Mouse (Mus musculus): ENCODE measurements around the gene Tgoln1.

The Tgoln1 gene

GRCm38 (mm10) chr6:72593011-72593803, 23.6 kb downstream of the Tgoln1 start:
- no peak for DNase-seq (ENCODE audit: low spot score)

- no peak for DNase-seq (ENCODE audit: low spot score)
Observed at GRCm38 (mm10) chr6:72590111-72590510, 26.7 kb downstream of the Tgoln1 start.

DNA sequence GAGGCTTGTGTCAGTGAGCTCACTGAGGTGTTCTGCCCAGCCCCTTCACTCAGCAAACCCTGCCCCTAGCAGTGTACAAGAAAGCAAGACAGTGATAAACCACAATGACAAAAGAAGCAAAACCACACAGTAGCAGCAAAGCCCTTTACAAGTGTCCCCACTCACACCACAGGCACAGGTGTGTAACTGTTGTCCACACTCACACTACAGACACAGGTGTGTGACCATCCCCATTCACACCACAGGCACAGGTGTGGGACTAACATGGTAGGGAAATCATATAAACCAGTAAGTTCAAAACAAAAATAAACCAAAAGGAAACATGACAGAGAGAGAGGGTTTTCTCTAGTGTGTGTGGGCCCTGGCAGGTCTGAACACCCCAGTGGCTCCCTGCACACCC, 28.5 kb downstream of the Tgoln1 start:
- DNase-seq (ENCODE audit: low spot score), result no peak

DNA sequence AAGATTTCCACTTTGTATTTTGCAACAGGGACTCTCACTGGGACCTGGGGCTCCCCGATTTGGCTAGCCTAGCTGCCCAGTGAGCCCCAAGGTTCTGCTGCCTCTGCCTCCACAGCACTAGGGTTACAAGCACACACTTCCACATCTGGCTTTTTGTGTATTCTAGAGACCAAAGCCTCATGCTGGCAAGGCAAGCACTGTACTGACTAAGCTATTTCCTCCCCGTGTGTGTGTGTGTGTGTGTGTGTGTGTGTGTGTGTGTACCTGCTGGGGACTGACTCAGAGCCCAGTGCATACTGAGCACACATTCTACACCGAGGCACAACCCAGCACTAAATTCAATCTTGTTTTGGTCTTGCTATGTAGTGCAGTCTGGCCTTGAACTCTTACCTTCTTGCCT, 30.1 kb downstream of the Tgoln1 start:
- no peak for DNase-seq (ENCODE audit: low spot score)

GRCm38 (mm10) chr6:72584154-72584553, 32.6 kb downstream of the Tgoln1 start:
- no peak for DNase-seq (ENCODE audit: low spot score)

DNA sequence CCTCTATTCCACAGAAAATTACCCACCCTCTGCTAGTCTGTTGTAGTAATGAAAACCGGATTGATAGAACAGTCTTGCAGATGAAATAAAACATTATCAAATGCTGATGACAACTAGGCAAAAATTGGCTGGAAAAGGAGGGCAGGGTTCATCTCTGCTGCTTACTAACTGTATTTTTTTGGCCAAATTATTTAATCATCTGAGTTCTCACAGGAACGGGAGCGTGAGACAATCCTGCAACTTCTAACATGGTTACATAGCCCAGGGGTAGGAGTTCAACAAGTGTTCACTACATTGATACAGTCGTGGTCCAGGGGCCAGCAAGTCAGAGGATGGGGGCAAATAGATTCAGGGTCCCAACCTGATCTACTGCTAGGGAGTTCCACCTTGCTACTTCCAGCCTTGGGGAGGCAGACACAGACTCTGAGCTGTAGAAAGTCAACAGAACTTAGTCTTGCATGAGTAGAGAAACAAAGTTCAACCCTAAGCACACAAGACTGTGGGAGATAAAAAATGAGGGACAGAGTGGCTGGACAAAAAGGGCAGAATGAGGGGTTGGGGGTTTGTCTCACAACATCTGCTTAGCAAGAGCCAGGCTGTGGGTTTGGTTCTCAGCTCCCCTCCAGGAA, 33.5 kb downstream of the Tgoln1 start:
- no peak for DNase-seq (ENCODE audit: low spot score)

DNA sequence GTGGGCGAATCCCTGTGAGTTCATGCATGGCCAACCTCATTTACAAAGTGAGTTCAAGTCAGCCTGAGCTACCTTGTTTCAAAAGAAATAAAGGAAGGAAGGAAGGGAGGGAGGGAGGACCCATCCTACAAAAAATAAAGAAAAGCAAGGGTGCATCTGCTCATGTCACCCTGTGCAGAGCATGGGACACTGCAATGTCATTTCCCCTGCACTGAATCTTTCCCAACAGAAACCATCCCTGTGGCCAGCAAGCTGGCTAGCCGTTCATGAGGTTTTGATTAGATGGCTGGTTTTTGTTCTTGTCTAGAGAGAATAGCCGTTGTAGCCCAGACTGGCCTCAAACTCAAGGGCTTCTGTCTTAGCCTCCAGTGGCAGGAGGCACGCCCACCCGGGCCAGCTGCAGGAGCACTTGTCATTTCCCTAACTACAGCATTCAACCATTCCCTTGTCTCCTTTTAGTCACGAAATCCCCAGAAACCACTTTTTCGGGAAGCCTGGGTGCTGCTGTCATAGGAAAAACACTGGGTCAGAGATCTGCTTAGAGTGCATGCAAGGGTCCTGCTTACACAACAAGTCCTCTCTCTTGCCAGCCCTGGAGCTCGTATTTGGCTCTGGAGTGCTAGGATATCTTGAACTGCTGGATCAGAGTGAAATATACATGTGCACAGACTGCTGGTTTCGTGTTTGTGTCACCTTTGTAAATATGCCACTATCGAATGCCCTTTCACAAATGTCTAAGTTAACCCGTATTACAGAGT, 35.0 kb downstream of the Tgoln1 start:
- no peak for DNase-seq (ENCODE audit: low spot score)

GRCm38 (mm10) chr6:72576041-72576440, 40.8 kb downstream of the Tgoln1 start:
- DNase-seq (ENCODE audit: low spot score), result no peak

- DNase-seq (ENCODE audit: low spot score), result no peak
Observed at GRCm38 (mm10) chr6:72571826-72572225, 45.0 kb downstream of the Tgoln1 start.

- DNase-seq (ENCODE audit: low spot score), result no peak
Observed at GRCm38 (mm10) chr6:72570644-72571397, 46.0 kb downstream of the Tgoln1 start.

DNA sequence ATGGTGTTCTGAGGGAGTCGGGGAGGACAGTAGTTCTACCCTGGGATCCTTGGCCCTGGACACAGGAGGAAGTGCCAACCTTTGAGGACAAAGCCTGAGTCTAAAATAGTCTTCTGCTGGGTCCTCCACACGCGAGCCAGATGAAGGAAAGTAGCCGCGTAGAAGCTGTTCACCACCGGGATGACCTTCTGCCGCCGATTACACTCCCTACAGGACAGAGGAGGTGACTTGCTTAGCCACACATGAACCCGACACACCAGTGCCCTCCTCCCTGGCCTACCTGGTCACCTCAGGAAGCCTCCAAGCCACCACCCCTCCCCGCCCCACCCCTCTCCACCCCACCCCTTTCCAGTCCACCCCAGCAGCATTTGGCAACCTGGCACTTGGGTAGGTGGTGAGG, 48.1 kb downstream of the Tgoln1 start:
- DNase-seq (ENCODE audit: low spot score), result no peak

DNA sequence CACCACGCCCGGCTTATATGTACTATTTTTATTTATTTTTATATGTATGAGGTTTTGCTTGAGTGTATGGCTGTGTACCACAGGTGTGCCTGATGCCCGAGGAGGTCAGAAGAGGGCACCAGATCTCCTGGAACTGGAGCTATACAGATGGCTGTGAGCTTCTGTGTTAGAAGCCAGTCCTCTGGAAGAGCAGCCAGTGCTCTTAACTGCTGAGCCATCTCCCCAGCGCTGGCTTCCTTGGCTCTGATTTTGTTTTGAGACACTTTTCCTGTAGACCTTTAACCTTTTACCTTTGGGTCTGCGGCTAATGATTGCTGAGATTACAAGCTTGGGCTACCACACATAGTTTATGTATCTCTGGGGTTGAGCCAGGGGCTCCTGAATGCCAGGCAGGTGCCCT, 49.3 kb downstream of the Tgoln1 start:
- DNase-seq (ENCODE audit: low spot score), result no peak

DNA sequence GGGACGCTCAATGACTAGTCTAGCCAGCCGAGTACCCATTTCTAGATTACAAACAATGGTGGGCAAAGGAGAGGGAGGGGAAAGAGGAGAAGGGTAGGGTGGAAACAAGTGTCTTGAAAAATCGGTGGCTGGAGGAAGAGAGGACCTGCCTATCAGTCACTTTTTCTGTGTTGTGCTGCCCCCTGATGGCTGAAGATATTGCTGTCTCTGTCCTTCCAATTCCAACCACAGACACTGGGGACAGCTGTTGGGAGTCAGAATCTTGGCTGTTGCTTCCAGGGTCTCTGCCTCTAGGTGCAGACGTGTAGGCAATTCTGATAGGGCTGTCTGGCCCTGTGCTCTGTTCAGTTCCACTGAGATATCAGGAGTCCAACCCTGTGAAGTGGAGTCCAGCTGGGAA, 50.8 kb downstream of the Tgoln1 start:
- DNase-seq (ENCODE audit: low spot score), result peak; percentile 83

- DNase-seq (ENCODE audit: low spot score), result no peak
Observed at GRCm38 (mm10) chr6:72565506-72565905, 51.3 kb downstream of the Tgoln1 start.

GRCm38 (mm10) chr6:72562894-72563293, 53.9 kb downstream of the Tgoln1 start:
- no peak for DNase-seq (ENCODE audit: low spot score)

DNA sequence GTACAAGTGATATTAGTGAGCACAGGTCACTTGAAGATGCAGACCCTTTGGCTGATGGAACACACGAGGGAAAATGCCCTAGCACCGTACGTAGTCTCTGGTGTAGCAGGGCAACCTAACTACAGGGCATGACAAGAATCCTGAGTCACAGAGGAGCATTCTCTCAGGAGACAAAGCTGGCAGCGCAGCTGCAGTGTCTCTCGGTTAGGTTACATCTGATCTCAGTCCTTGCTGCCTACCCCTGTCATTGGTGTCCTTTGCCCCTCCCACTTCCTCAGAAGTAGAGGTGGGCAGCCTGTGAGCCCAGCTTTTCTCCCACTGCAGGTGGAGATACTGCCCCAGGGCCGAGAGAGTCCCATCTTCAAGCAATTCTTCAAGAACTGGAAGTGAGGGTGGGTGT, 54.3 kb downstream of the Tgoln1 start:
- no peak for DNase-seq (ENCODE audit: low spot score)

GRCm38 (mm10) chr6:72560801-72561200, 56.0 kb downstream of the Tgoln1 start:
- DNase-seq (ENCODE audit: low spot score), result no peak

All from left cerebral cortex, adult 11 months (tissue).